Mouse (Mus musculus) MEL (cell line): ENCODE data around the gene Fgfr2. TPM values are rescaled to one million over a fixed set of nuclear protein-coding genes. Genes with fewer than 3 reads are reported as not detected.

Experiments used
- DNase-seq: peaks from one replicate; pipeline ENCODE4 v3.0.0; 2011; ENCODE audit warnings: low read depth, low spot score
- H3K27ac ChIP-seq: 2 replicates; pipeline ENCODE4 v1.5.1; 2012; ENCODE audit warnings: low read depth, mild to moderate bottlenecking, control low read depth, low read length, moderate library complexity; ENCODE audit not compliant: control insufficient read depth
- H3K27me3 ChIP-seq, 2 experiments: fragments of 150-350 bp in 1 of 2; sonication (generic) in 1 of 2; 2 replicates each; pipeline ENCODE4 v1.6.1; 2012; ENCODE audit warnings: low read length in 2 of 2, mild to moderate bottlenecking in 2 of 2, improper control_type of control experiment in 1 of 2, moderate library complexity in 1 of 2; ENCODE audit not compliant: insufficient read depth in 2 of 2, control insufficient read depth in 1 of 2
- H3K36me3 ChIP-seq, 2 experiments: 2 replicates each; pipeline ENCODE4 v1.6.1; 2012 to 2014; ENCODE audit warnings: low read length in 2 of 2, improper control_type of control experiment in 1 of 2, inconsistent platforms in 1 of 2, mild to moderate bottlenecking in 1 of 2; ENCODE audit not compliant: insufficient read depth in 2 of 2, control insufficient read depth in 1 of 2
- H3K4me1 ChIP-seq, 2 experiments: fragments of 150-350 bp in 1 of 2; sonication (generic) in 1 of 2; 2 replicates each; pipeline ENCODE4 v1.6.1; 2012; ENCODE audit warnings: low read length in 2 of 2, improper control_type of control experiment in 1 of 2, mild to moderate bottlenecking in 1 of 2; ENCODE audit not compliant: insufficient read depth in 2 of 2, control insufficient read depth in 1 of 2
- H3K4me3 ChIP-seq, 2 experiments: fragments of 150-350 bp in 1 of 2; sonication (generic) in 1 of 2; 2 replicates each; pipeline ENCODE4 v1.5.1; 2012; ENCODE audit warnings: low read depth in 2 of 2, low read length in 2 of 2, mild to moderate bottlenecking in 2 of 2, moderate library complexity in 2 of 2, control low read depth in 1 of 2, improper control_type of control experiment in 1 of 2; ENCODE audit not compliant: control insufficient read depth in 1 of 2, insufficient read depth in 1 of 2
- H3K79me2 ChIP-seq: 2 replicates; pipeline ENCODE4 v1.6.1; 2012; ENCODE audit warnings: mild to moderate bottlenecking, low read length, moderate library complexity; ENCODE audit not compliant: control insufficient read depth, poor library complexity, insufficient read depth
- H3K9ac ChIP-seq: 2 replicates; pipeline ENCODE4 v1.6.1; 2012; ENCODE audit warnings: low read depth, mild to moderate bottlenecking, control low read depth, low read length, moderate library complexity; ENCODE audit not compliant: control insufficient read depth, poor library complexity, severe bottlenecking
- H3K9me3 ChIP-seq: fragments of 150-350 bp; sonication (generic); replicated peaks from 2 replicates; pipeline ENCODE4 v1.6.1; 2012; ENCODE audit warnings: mild to moderate bottlenecking, low read length, improper control_type of control experiment, moderate library complexity; ENCODE audit not compliant: insufficient read depth
- E2F4 ChIP-seq: IDR thresholded peaks from 2 replicates; pipeline ENCODE4 v1.6.1; 2011; ENCODE audit warnings: low read depth, low read length, improper control_type of control experiment, borderline replicate concordance
- ELF1 ChIP-seq: IDR thresholded peaks from 2 replicates; pipeline ENCODE4 v1.6.1; 2014; ENCODE audit warnings: low read depth, mild to moderate bottlenecking, inconsistent platforms, low read length, improper control_type of control experiment, moderate library complexity
- GATA1 ChIP-seq: IDR thresholded peaks from 2 replicates; pipeline ENCODE4 v1.6.1; 2011; ENCODE audit warnings: low read depth, low read length, improper control_type of control experiment
- HCFC1 ChIP-seq: IDR thresholded peaks from 2 replicates; pipeline ENCODE4 v1.6.1; 2012; ENCODE audit warnings: low read depth, mild to moderate bottlenecking, inconsistent platforms, low read length, improper control_type of control experiment, moderate library complexity
- JUND ChIP-seq: IDR thresholded peaks from 2 replicates; pipeline ENCODE4 v1.6.1; 2011; ENCODE audit warnings: low read depth, mild to moderate bottlenecking, improper control_type of control experiment, low read length
- KAT2A ChIP-seq: conservative IDR thresholded peaks from 2 replicates; pipeline ENCODE4 v1.6.1; 2012; ENCODE audit warnings: low read depth, low read length, improper control_type of control experiment, inconsistent platforms
- MAX ChIP-seq: IDR thresholded peaks from 2 replicates; pipeline ENCODE4 v1.6.1; 2011; ENCODE audit warnings: low read length, improper control_type of control experiment
- MYB ChIP-seq: IDR thresholded peaks from 2 replicates; pipeline ENCODE4 v1.6.1; 2011; ENCODE audit warnings: mild to moderate bottlenecking, low read depth, low read length, improper control_type of control experiment
- MYC ChIP-seq: IDR thresholded peaks from 2 replicates; pipeline ENCODE4 v1.6.1; 2011; ENCODE audit warnings: low read depth, mild to moderate bottlenecking, low read length, improper control_type of control experiment, moderate library complexity
- NELFE ChIP-seq: IDR thresholded peaks from 2 replicates; pipeline ENCODE4 v1.6.1; 2011; ENCODE audit warnings: low read depth, low read length, improper control_type of control experiment
- NRF1 ChIP-seq: IDR thresholded peaks from 2 replicates; pipeline ENCODE4 v1.6.1; 2014; ENCODE audit warnings: low read depth, mild to moderate bottlenecking, inconsistent platforms, low read length, improper control_type of control experiment, moderate library complexity; ENCODE audit not compliant: poor library complexity, insufficient read depth, severe bottlenecking
- POLR2A ChIP-seq, 2 experiments: IDR thresholded peaks; 2 replicates each; pipeline ENCODE4 v1.6.1; 2011 to 2012; ENCODE audit warnings: low read length in 2 of 2, mild to moderate bottlenecking in 2 of 2, control low read depth in 1 of 2, improper control_type of control experiment in 1 of 2, low read depth in 1 of 2, moderate library complexity in 1 of 2; ENCODE audit not compliant: control insufficient read depth in 1 of 2, insufficient read depth in 1 of 2, poor library complexity in 1 of 2
- RCOR1 ChIP-seq: IDR thresholded peaks from 2 replicates; pipeline ENCODE4 v1.6.1; 2012; ENCODE audit warnings: low read depth, mild to moderate bottlenecking, inconsistent platforms, low read length, improper control_type of control experiment
- SIN3A ChIP-seq: IDR thresholded peaks from 2 replicates; pipeline ENCODE4 v1.6.1; 2012; ENCODE audit warnings: low read length, improper control_type of control experiment, inconsistent platforms
- TAL1 ChIP-seq: IDR thresholded peaks from 2 replicates; pipeline ENCODE4 v1.6.1; 2012; ENCODE audit warnings: mild to moderate bottlenecking, inconsistent platforms, low read length, moderate library complexity, mixed read lengths
- TCF12 ChIP-seq: IDR thresholded peaks from 2 replicates; pipeline ENCODE4 v1.6.1; 2014; ENCODE audit warnings: low read depth, mild to moderate bottlenecking, inconsistent platforms, low read length, improper control_type of control experiment, moderate library complexity
- USF2 ChIP-seq, 2 experiments: IDR thresholded peaks; 2 replicates each; pipeline ENCODE4 v1.6.1; 2011 to 2012; ENCODE audit warnings: improper control_type of control experiment in 2 of 2, low read length in 2 of 2, borderline replicate concordance in 1 of 2, inconsistent platforms in 1 of 2, low read depth in 1 of 2, mild to moderate bottlenecking in 1 of 2; ENCODE audit not compliant: insufficient read depth in 1 of 2
- polyA plus RNA-seq, 2 experiments: library from polyadenylated mRNA; stranded (reverse) in 1 of 2; unstranded in 1 of 2; fragments of >175 nt in 1 of 2; fragments of >200 nt in 1 of 2; gene quantifications; 2 replicates each; pipeline versions ENCODE4 v1.2.1 to v1.2.4; 2012; ENCODE audit warnings: low replicate concordance in 2 of 2, low read depth in 1 of 2; ENCODE audit not compliant: insufficient read length in 2 of 2, insufficient read depth in 1 of 2, missing spikeins in 1 of 2
- total RNA-seq: library from RNA; depleted of rRNA; stranded (reverse); fragments of 300-350 nt; gene quantifications from 2 replicates; pipeline ENCODE4 v1.2.3, GENCODE M21; 2012

Gene Fgfr2
- total and polyA plus RNA-seq, 3 experiments, result not detected

DNA sequence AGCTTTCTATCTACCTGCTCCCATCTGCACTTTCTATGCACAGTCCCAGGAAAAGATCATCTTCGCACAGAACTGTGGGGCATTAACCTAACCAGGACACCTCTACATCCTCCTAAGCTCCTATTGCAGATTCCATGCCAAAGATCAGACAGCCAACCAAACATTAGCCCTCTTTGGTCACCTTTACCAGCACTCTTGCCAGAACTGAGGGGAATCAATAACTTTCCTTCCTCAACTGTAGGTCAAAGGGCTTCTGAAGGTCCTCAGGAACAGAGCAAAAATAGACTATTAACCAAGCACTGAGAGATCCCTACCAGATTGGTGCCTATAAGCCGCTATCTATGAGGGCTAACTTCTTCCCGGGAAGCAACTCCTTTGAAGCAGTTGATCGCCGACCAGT is 2911.7 kb downstream of the Fgfr2 start:
- Histone ChIP-seq H3K27me3 (no peaks in the 10 kb centered on the region), H3K4me1 (no peaks in the 10 kb centered on the region), H3K9me3 (no peaks in the 10 kb centered on the region)

DNA sequence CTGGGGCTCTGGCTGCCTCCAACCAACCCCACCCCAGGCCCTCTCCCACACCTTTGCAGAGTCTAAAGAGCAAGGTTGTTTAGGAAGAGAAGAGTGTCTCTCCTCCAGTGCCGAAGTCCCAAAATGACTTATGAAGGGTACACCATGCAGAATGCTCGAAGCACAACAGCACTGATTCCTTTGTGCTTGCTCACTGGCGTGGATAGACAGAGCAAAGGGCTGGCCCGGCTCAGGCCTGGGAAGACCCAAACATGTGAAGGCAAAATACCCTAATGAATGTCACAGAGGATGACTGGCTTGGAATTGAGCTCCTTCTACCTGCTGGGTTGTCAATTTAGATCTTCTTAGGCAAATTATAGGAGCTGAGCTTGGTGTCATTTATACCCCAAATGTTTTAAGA is 2914.5 kb downstream of the Fgfr2 start:
- Histone ChIP-seq H3K4me1 (no peaks in the 10 kb centered on the region), H3K4me3 (no peak overlapping the region), H3K27ac (no peak overlapping the region), H3K36me3 (no peaks in the 10 kb centered on the region), H3K27me3 (no peaks in the 10 kb centered on the region), H3K79me2 (no peaks in the 10 kb centered on the region), H3K9me3 (no peaks in the 10 kb centered on the region), H3K9ac (no peak overlapping the region)
- no peak for DNase-seq
- TF ChIP-seq NELFE, result no peak
- TF ChIP-seq ELF1, result no peak
- TF ChIP-seq MYB, result no peak
- no peak for TF ChIP-seq USF2 (IDR thresholded peaks at IDR 0.05; ENCODE audit: borderline replicate concordance in 1 of 2, insufficient read depth in 1 of 2, low read depth in 1 of 2, low read length in 2 of 2)

More for the DNA sequence above, 2911.7 kb downstream of the Fgfr2 start:
- TF ChIP-seq RCOR1 (no peak), TCF12 (no peak), TAL1 (no peak), GATA1 (no peak), E2F4 (no peak), MYC (no peak), ELF1 (no peak), MAX (no peak), KAT2A (no peak), NRF1 (no peak), USF2 (IDR thresholded peaks at IDR 0.05; ENCODE audit: borderline replicate concordance in 1 of 2, insufficient read depth in 1 of 2, low read depth in 1 of 2, low read length in 2 of 2) (no peak), HCFC1 (no peak), MYB (no peak), SIN3A (no peak), JUND (no peak), POLR2A (IDR thresholded peaks at IDR 0.05; ENCODE audit: control insufficient read depth in 1 of 2, insufficient read depth in 1 of 2, low read depth in 1 of 2, low read length in 2 of 2, poor library complexity in 1 of 2) (no peak)
- Histone ChIP-seq H3K9ac (no peak overlapping the region), H3K79me2 (no peaks in the 10 kb centered on the region), H3K4me3 (no peak overlapping the region), H3K27ac (no peak overlapping the region), H3K36me3 (no peaks in the 10 kb centered on the region)
- DNase-seq, result no peak
